Mouse (Mus musculus) embryonic stem cell, embryonic (primary cell): ENCODE results near the gene Spata17.

ENCODE experiments used
- CTCF ChIA-PET, 4 experiments: fragments of 300-600 bp in 2 of 4; fragments of 350-600 bp in 2 of 4; sonication (Branson Sonifier 250); formaldehyde crosslinking; loops; one replicate each; lab custom pipeline; 2022; ENCODE audit warnings: inconsistent platforms in 2 of 4; lab: Charles Lee
- POLR2A ChIA-PET, 4 experiments: fragments of 300-600 bp in 2 of 4; fragments of 350-600 bp in 2 of 4; sonication (Branson Sonifier 250); formaldehyde crosslinking; loops; one replicate each; lab custom pipeline; 2022; ENCODE audit warnings: antibody characterized with exemption in 4 of 4, inconsistent platforms in 1 of 4; lab: Charles Lee

Gene Spata17

GRCm38 (mm10) chr1:187215181-187216116 is at the start of gene Spata17, which contains the start of gene Gpatch2:
TSS of gene Spata17 (minus strand) at chr1:187215465.
TSS of gene Gpatch2 (plus strand) at chr1:187215508.
- ChIA-PET CTCF (no interaction called here), POLR2A (interaction anchor here in 3 of 4 experiments (0.8 to 3.3 kb wide), 11 partner anchors 9 to 251 kb away, joined by 3 to 16 read pairs (median 4); partner anchors contain the start of gene D1Pas1 (in 1 of the 3))

- POLR2A ChIA-PET = no interaction called here
- CTCF ChIA-PET = no interaction called here
Measured at GRCm38 (mm10) chr1:187258756-187259155, 43.5 kb upstream of the Spata17 start.

GRCm38 (mm10) chr1:187250741-187251262 is 35.5 kb upstream of the Spata17 start:
- ChIA-PET CTCF (no interaction called here), POLR2A (no interaction called here)

GRCm38 (mm10) chr1:187244734-187245133 is 29.5 kb upstream of the Spata17 start:
- CTCF ChIA-PET = no interaction called here

GRCm38 (mm10) chr1:187241329-187241728 is 26.1 kb upstream of the Spata17 start:
- POLR2A ChIA-PET = no interaction called here
- CTCF ChIA-PET = no interaction called here

More at GRCm38 (mm10) chr1:187244734-187245133, 29.5 kb upstream of the Spata17 start:
- POLR2A ChIA-PET = no interaction called here

GRCm38 (mm10) chr1:187240304-187240703 is 25.0 kb upstream of the Spata17 start:
- ChIA-PET CTCF (no interaction called here), POLR2A (no interaction called here)

- ChIA-PET CTCF (no interaction called here), POLR2A (no interaction called here)
Measured at GRCm38 (mm10) chr1:187238061-187238460, 22.8 kb upstream of the Spata17 start.

GRCm38 (mm10) chr1:187236296-187236695 is 21.0 kb upstream of the Spata17 start:
- CTCF ChIA-PET = no interaction called here
- POLR2A ChIA-PET = interaction anchor here in 2 of 4 experiments (0.6 to 1.2 kb wide), 3 partner anchors 21 to 1145 kb away, joined by 3 read pairs; partner anchors contain the start of genes Gpatch2 (in 1 of the 2) and Spata17 (in 1 of the 2)

GRCm38 (mm10) chr1:187235161-187235560 is 19.9 kb upstream of the Spata17 start:
- CTCF ChIA-PET = no interaction called here
- POLR2A ChIA-PET = no interaction called here

GRCm38 (mm10) chr1:187232996-187233615 is 17.8 kb upstream of the Spata17 start:
- ChIA-PET CTCF (interaction anchor here in 2 of 4 experiments (0.6 kb wide), 3 partner anchors 26 to 619 kb away, joined by 3 to 5 read pairs (median 4); no protein-coding TSS in a partner anchor), POLR2A (interaction anchor here in 2 of 4 experiments (0.8 to 1.4 kb wide), 5 partner anchors 10 to 58 kb away, joined by 3 to 6 read pairs (median 3); partner anchors contain the start of genes Gpatch2 (in 2 of the 2) and Spata17 (in 2 of the 2))

- CTCF ChIA-PET = interaction anchor here in 1 of 4 experiments (0.6 kb wide), 1 partner anchor 69 kb away, joined by 3 read pairs; no protein-coding TSS in a partner anchor
Measured at GRCm38 (mm10) chr1:187232196-187232955, 17.1 kb upstream of the Spata17 start.

GRCm38 (mm10) chr1:187230255-187230654 is 15.0 kb upstream of the Spata17 start:
- ChIA-PET POLR2A (no interaction called here), CTCF (no interaction called here)

More at GRCm38 (mm10) chr1:187232196-187232955, 17.1 kb upstream of the Spata17 start:
- POLR2A ChIA-PET = interaction anchor here in 1 of 4 experiments (1.0 to 1.4 kb wide), 5 partner anchors 11 to 59 kb away, joined by 3 to 6 read pairs (median 3); partner anchors contain the start of genes Gpatch2 and Spata17

GRCm38 (mm10) chr1:187228414-187229146 is 13.3 kb upstream of the Spata17 start:
- CTCF ChIA-PET = no interaction called here
- POLR2A ChIA-PET = interaction anchor here in 1 of 4 experiments (1.0 kb wide), 1 partner anchor 13 kb away, joined by 4 read pairs; the partner anchor contains the start of genes Gpatch2 and Spata17

- CTCF ChIA-PET = no interaction called here
- POLR2A ChIA-PET = interaction anchor here in 2 of 4 experiments (0.6 to 2.4 kb wide), 3 partner anchors 8 to 11 kb away, joined by 3 to 16 read pairs (median 10); partner anchors contain the start of genes Gpatch2 (in 2 of the 2) and Spata17 (in 2 of the 2)
Measured at GRCm38 (mm10) chr1:187226328-187227025, 11.2 kb upstream of the Spata17 start.

- ChIA-PET CTCF (no interaction called here), POLR2A (no interaction called here)
Measured at GRCm38 (mm10) chr1:187220756-187221155, 5.5 kb upstream of the Spata17 start.

GRCm38 (mm10) chr1:187216620-187217410 is 1.6 kb upstream of the Spata17 start:
- ChIA-PET POLR2A (interaction anchor here in 2 of 4 experiments (1.7 to 3.3 kb wide), 3 partner anchors 9 to 17 kb away, joined by 3 to 16 read pairs (median 10); no protein-coding TSS in a partner anchor), CTCF (no interaction called here)
